Mouse (Mus musculus) Muller cell, postnatal 12 days (primary cell): ENCODE measurements at regions not wholly inside any gene's neighbourhood (a gene's known extent, or its start where the extent isn't known, plus 50 kb on each side); places are given as distances from the start of the nearest gene placed in this dataset.

Experiments
- DNase-seq: peaks from one replicate; pipeline ENCODE4 v3.0.0-alpha.2; 2015; ENCODE audit errors: inconsistent ontology term

DNA sequence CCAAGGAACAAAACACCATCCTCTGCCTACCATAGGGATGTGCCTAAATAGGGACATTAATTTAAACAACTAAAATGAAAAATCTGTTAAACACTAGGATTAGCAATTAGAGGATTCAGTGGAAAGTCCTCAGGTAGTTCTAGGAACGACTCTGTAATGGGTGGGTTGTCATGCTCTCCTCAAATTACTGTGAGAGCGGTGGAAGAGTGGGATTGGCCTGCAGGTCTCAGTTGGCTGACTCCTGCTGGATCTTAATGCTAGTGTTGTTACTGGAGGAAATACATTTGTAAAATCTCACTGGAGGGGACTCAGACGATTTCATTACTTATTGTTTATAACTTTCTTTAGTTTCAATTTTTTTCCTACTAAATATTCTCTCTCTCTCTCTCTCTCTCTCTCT is 525.6 kb upstream of the 4930452B06Rik start:
- no peak for DNase-seq

DNA sequence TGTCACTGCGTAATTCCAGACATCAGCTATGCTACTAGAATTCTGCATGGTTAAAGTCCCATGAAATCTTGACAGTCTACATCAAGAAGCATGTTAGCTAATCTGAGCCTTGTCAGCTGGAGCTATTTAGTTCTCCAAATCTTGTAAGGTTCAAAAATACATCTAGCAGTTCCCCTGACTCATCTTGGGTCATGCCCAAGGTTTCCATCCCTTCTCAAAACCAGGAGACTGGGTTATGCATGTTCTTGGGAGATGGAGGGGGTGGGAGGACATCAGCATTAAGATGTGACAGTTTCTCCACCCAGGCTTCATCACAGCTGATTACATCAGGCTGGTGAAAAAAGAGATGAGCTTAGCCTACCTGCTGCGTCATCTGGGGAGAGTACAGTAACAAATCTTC is 495.3 kb upstream of the 4930452B06Rik start:
- DNase-seq = no peak

DNA sequence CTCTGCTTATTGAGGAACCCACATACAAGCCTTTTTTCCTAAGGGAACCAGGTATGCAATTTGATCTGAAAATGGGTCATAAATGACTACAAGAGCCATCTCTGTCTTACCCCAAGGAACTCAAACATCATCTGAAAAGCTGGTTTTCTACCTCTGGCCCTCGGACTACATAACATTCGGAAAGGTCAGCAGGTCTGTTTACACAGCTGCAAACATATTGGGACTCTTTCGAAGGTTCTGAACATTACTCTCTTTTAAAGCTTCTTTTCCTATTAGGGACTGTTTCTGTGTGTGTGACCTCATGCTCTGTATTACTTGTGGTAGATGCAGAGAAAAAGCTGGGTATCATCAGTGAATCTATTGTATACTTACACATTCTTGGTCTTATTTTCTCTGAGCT is 491.9 kb upstream of the 4930452B06Rik start:
- no peak for DNase-seq

DNA sequence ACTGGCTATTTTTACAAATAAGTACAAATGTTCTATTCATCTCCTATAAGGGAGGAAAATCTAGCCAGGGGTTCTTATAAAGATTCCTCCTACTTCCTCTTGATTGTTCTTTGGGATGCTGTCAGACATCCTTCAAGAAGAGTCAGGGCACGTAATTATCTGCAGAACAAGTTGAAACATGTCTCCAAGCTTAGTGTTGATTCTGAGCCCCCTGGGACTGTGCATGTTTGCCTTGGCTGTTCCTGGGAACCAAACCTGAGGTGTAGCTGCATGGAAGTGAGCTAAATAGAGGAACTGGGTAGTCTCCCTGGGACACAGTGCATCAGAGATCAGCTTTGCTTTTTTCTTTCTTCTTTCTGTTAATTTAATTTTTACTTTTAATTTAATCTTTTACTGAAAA is 484.8 kb upstream of the 4930452B06Rik start:
- no peak for DNase-seq

DNA sequence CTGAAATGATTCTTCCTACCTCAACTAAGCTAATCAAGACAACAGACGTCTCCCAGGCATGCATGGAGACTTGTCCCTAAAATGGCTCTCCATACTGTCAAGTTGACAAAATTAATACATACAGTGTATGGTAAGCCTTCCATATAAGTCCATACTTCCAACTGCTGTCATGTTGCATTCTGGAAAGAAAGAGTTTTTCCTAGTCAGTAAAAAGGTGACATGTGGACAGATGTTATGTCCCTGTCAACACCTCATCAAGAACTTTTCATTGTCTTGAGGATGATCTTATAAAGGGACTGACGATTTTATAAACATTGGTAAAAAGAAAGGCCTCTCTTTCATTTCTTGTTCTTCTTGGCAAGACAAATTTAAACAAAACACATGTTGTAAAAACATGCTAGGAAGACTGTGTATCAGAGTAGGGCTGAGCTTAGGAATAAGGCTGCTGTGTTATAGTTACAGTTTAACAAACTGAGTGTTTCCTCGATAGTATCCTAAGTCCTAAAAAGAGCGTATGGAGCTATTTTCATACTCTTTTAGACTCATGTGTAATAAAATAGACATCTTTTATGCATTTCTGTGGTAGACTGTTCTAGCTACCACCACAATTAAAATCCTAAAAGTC is 480.7 kb upstream of the 4930452B06Rik start:
- DNase-seq = no peak

DNA sequence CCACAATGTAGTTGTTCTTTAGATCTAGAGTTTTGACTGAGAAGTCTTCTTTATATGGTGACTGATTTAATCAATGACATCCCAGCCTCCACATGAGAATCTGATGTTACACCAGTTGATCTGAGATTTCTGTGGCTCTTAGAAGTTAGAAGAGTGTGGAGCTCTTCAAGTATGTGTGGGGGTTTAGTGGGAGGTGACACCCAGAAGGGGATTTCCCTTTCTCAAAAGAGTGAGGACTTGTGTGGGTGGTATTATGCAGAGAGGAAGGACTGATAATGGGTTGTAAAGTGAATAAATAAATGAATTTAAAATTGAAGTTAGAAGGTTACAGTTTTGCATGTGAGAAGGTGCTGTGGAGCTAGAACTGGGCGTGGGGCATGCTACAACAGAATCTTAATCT is 439.7 kb upstream of the 4930452B06Rik start:
- DNase-seq = no peak

DNA sequence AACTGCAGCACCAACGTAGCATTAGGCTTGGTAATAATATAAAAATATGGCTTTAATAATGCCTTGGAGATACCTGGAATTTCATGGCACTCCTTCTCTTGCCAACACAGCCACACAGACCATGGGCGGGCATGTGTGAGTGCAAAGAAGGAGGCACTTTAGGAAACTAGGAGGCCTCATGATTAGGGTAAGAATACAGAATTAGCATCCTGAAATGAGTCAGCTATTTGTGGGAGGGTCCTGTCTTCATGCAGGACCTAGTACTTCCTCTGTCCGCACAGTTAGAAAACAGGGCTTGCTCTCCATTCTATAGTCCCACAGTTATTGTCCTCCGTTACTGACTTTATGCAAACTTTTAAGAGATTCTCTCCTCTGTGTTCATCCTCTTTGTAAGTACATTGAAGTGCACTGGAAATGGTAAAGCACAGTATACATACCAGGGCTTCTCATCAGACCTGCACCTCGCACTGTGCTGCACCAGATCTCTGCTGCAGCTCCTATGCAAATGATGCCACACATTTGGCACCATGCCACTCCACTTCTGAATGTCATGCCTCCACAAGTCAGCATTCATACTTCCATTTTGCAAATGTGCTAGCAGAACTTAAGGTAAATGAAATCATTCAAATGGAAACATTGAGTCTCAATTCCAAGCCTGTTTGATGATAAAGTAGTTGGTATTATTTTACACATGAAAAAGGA is 423.7 kb upstream of the 4930452B06Rik start:
- DNase-seq = no peak

DNA sequence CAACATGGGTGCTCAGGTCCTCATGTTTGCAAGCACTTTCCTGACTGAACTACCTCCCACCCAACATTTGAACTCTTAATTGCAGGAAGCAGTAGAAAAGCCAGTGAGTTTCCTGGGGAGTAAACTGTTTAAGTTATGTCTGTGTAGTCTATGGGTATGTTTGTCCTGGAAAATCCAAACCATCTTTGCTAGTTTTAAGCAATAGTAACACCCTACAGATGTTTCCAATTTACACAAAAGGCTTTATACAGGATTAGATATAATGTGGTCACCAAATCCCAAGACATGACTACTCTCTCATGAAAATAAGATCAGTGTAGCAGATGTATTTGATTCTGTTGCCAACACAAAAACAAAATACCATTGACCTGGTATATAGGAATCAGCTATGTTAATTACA is 421.1 kb upstream of the 4930452B06Rik start:
- DNase-seq = no peak

DNA sequence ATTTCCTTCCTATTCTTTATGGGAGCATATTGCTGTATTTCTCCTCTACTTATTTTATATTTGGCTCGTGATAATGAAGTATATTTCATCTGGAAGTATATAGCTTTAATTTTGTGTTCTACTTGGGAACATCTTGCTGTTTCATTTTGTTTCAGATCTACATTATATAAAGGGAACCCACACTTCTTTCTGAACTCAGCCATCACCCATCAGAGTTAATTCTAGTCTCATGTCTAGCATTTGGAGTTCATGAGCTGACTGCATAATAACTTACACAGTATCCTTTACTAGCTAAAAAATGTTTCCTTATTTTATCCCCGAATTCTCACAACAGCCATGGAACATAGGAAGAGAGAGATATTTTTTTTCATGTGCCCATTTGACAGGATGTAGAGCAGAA is 413.6 kb upstream of the 4930452B06Rik start:
- DNase-seq = no peak

DNA sequence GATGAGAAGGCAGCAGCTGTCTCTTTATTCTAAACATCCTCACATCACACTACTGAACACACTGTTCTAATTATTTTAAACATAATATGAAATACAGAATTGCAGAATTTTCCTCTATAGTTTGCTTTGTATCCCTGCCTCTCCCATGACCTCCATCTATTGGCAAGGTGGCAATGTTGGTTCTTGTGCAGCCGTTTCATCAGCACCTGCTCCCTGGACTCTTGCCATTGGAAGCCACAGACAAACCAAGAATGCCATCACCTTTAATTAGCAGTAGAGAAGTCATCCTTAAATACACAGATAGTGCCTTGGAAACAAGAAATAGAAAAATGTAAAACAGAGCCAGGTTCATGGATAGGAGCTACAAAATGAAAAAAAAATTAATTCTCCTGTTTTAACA is 413.0 kb upstream of the 4930452B06Rik start:
- no peak for DNase-seq

DNA sequence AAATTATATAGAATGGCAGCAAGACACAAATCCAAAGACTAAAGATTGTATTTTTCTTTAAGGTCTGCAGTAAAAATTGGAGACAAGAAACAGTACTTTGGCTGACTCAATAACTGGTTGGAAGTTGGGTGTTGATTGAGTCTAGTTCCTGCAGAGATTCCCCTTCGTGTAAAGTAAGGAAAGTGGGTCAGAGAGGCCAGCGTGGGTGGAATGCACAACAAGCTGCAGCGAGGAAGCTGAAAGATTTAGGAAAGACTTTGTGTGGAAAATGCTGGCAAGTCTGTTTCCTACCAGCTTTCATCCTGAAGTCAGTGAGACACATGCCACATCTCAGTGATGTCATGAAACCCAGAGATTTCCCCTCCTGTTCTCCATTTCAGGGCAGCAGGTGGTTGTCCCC is 405.1 kb upstream of the 4930452B06Rik start:
- DNase-seq = peak; percentile 2

DNA sequence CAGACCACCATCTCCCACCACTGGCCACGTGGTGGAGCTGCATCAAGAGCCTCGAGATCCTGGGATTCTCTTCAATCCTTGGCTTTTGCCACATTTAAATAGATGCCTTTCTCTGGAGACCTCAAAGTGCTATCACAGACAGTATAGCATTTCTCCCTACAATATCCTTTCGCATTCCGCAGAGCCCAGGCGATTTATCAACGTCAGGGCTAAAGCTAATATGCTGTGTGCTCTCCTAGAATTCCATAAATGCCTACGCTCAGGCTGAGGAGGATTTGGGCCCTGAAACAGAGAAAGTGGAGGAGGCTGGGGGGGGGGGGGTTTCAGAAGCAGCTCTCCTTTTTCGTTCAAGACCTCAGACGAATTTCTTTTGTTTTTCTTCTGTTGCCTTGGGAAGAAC is 394.0 kb upstream of the 4930452B06Rik start:
- no peak for DNase-seq

DNA sequence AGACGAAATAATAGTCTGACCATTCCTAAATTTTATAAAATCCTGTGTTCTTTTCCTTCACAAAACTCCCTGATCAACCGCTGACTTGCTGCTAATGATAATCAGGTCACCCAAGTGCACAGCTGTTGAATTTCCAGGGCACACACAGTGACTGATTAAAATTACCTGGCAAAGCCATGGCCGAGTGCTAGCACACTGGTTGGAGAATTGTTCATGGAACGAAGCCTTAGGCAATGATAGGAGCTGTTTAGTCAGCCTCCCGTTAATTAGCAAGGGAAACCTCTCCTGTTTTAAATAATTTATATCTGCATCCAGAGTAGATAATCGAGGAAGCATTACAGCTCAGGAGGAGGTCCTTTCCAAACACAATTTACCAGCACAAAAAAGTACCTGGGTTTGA is 362.8 kb upstream of the 4930452B06Rik start:
- no peak for DNase-seq

DNA sequence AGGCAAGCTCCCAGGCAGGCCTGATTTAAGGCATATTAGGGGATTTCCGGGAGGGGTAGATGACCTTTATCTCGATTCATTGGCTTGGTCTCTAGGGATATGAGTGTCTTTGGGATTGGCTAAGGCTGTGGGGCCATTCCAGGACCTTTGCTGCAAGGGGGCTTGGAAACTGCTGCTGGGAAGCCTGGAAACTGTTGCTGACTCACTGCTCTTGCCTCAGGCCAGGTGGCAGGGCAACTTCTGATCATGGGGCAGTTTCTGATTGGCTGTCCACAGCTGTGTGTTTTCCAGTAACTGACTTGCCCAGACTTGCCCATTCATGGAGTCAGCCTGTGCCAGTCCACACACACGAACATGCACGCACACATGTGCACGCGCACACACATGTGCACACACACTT is 349.8 kb upstream of the 4930452B06Rik start:
- DNase-seq = no peak

DNA sequence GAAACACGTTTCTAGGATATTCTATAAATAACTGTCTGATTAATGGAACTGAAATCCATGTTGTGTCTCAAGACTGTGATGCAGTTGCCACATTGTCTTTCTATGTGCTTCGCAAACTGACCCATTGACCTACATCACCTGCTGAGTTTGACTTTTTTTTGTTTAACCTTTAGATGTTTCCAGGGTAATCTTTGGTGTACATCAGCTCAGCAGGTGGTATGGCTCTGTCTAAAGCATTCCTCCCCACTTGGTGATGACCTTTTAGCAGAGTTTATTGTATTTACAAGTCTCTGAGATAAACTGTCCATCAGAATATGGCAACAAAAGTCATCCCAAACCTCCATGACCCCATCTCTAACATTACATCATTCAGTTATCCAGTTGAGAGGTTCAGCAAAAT is 337.0 kb upstream of the 4930452B06Rik start:
- DNase-seq = no peak

DNA sequence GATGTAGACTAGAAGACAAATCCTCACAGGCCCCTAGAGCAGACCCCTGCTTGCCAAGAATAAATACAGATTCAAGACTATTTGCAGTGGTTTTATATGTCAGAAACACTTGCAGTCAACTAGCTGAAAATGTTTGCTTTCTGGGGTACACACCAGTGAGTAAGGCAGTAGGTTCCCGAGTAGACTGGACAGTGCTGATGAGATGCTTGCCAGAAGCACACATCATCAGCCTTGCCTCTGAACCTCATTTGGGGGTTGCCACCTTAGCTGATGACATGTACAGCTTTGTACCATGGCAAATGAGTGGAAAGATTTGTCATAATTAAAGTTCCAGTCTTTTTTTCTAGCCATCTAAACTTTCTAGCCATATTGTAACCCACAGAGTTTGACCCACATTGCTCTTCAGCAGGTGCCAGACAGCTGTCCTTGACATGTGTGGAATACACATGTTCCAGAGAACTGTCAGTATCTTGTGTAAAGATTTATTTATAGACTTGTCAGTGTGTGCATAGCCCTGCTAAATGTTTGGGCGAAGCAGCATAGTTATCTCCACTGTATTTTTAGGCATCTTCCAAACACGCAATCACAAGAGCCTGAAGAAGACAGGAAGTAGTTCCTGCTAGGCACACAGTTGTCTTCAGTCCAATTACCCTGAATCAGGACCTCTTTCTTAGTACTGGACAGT is 334.5 kb upstream of the 4930452B06Rik start:
- DNase-seq = no peak

DNA sequence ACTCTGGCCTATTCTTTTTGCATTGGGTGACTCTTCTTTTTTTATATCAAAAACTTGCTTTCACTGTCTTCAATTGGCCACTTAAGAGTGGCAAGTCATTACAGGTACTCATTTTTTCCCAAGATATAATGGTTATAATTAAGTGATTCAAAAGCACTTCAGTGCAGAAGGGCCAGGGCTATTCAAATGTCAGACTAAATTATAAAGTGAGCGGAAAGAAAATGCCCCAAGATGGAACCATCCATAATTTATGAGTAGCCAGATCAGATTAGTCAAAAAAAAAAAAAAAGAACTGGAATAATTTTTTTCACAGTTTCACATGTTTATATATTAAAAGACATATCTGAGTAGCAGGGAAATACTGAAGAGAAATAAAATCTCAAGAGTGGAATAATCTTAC is 333.8 kb upstream of the 4930452B06Rik start:
- DNase-seq = no peak

DNA sequence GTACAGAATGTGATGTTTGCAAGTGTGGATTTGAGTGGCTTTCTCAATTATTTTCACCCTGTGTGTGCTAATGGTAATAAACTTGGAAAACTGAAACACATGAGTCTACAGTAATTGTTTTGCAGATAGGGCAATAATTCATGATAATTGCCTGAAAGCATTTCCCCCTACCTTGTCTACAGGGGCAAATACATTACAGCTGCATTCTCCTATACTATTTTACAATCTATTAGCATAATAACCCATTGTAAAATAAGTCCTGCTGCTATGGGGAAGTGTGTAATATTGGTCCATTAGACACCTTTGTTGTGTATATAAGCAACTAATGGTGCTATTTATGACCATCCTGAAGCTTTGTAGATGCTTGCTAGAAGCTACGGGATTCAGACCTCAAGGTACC is 327.4 kb upstream of the 4930452B06Rik start:
- no peak for DNase-seq

DNA sequence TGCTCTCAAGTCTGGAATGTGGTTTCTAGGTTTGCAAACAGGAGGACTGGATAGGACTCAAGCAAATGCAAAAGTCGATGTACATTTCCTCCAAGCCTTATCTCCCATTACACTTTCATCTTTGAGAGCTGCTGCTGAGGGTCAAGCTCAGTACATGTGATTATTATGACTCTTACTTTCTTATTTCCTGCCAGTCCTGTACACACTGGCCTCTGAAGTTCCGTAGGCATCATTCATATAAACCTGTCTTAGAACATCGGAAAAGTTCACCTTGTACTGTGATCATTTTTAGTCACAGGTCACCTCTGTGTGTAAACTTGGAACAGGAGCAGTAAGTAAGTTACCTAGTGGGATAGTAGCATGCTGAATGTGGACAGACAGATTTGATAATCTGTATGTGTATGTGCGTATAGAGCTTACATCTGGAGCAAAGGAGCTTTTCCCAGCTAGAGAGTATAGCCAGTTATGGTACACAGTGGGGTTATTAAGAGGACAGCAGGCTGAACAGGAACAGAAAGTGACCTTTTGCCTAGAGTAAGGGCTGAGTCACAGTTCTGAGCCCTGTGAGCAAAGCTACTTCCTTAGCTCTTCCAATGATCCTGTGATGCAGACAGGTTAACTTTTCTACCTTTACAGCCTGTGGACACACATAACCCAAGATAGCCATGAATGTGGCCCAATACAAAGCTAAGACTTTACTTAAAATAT is 319.2 kb upstream of the 4930452B06Rik start:
- DNase-seq = no peak

DNA sequence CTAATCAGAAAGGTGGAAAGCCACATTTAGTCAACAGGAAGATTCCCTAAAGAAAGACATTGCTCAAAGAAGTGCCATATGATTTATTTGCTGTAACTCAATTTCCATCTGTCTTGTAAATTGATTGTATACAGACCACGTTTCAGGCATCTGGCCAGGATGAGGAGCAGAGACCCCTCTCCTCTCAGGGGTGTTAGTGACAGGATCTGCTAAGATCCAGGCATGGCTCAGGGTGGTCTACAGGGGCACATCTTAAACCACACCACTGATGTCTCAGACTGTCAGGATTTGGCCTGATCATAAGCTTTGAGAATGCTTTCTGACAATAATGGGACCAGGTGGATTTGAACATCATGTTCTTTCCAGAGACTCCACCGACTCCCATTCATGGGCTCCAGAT is 295.5 kb upstream of the 4930452B06Rik start:
- no peak for DNase-seq

DNA sequence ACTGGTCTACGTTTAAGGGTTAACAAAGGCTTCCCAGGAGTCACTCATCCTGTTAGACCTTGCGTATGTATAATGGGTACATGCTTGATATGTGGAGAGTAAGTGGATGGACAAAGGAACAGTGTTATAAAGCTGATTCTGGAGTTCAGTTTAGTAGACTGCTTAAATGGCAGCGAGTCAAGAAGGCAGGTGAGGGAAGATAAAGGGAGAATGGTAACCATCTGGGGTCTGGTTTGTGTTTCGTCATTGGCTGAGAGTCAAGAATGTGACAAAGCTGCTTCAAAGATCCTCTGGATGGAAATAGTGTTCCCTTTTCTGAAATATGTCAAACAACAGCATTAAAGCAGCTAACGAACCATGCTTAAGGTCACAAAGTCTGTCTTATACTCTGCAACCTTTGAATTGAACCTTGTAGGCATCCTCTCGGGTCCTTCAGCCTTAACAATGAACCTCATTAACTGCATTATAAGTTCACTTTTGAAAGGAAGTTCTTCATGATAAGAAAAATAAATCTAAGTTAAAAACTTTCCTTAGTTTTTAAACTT is 286.9 kb upstream of the 4930452B06Rik start:
- DNase-seq = peak; percentile 31

DNA sequence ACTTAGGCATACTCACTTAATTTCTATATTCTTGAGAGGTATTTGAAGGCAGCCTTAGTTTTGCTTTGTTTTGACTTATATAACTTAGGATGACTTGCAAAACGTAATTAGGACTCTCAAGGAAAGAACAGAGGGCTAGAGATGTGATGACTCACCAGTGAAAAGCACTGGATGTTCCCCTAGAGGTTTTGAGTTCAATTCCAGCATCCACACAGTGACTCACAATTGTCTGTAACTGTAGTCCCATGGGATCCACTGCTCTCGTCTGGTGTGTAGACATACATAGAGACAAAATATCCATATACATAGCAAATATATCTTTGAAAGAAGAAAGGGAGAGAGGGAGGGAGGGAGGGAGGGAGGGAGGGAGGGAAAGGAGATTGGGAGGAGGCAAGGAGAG is 282.7 kb upstream of the 4930452B06Rik start:
- DNase-seq = no peak
